Mouse (Mus musculus) inflammation-experienced regulatory T-cells (primary cell): ENCODE measurements around the gene Atg101. TPM values are rescaled to one million over a fixed set of nuclear protein-coding genes. Genes with fewer than 3 reads are reported as not detected.

Source experiments
- polyA plus RNA-seq, 2 experiments: library from polyadenylated mRNA; unstranded; fragments of 100-300 nt; shearing (Covaris generic); gene quantifications; one replicate each; pipeline ENCODE4 v1.2.1; 2017

Atg101 gene
- polyA plus RNA-seq: 10 to 100 TPM; 58.8 to 63.1 TPM

DNA sequence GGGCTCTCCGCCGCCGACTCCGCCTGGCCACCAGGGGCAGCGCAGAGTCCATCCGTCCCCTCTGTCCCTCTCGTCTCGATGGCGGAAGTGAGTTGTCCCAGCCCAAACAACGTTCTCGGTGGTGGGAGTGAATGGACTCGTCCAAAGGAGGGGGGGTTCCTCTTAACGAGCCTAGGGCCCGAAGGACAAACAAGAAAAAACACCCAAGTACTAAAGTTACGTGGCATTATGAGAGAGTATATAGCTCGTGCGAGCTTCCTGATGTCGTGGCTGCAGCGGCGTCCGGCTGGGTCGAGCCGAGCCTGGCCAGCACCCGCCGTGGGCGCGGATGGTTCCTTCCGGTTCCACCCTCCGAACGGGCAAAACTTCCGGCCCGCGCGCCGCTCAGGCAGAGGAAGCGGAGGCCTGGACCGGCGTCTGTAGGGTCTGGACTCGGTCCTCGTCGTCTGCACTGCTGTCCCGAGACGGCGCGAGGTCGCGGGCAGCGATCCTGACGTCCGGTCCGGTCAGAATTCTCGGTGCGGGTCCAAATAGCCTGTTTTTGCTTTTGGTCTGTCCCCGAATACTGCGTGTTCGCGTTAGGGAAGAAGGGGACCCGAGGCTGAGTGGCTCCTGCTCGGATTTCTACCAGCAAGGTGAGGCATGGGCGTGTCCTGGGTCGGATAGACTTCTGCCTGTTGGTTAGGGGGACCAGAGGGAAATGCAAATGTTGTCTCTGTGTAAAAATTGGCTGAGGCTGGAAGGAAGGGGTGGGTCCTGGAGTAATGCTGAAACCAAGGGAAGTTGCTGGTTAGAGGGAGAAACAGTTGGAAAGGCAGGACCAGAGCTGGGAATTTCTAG lies at the start of gene Atg101:
Atg101 (plus strand) TSS at position 362 of the 840 bp plus-strand sequence.

GRCm38 (mm10) chr15:101253886-101254795 lies 29.9 kb upstream of the Atg101 start, which contains the start of gene Nr4a1:
Gene Nr4a1 (plus strand): TSS chr15:101254269.

GRCm38 (mm10) chr15:101293025-101293621 lies 9.1 kb downstream of the Atg101 start, which contains the start of gene 6030408B16Rik:
Gene 6030408B16Rik (plus strand): TSS chr15:101293212.

Other genes with a start within 250 kb of the Atg101 start
- gene Gm47841, start 236.9 kb upstream of the Atg101 start, polyA plus RNA-seq: under 1 TPM in 1 of 2 experiments, not detected in 1; 0.19 TPM
- gene Fignl2, start 205.7 kb upstream of the Atg101 start, polyA plus RNA-seq: under 1 TPM; 0.12 to 0.54 TPM
- gene Ankrd33, start 168.5 kb upstream of the Atg101 start, polyA plus RNA-seq: not detected
- 1 to 10 TPM; 3.9 to 5.3 TPM for gene Acvrl1, start 155.8 kb upstream of the Atg101 start, polyA plus RNA-seq
- gene Acvr1b, start 110.2 kb upstream of the Atg101 start, polyA plus RNA-seq: 1 to 10 TPM; 1.8 to 3.8 TPM
- gene Grasp, start 60.1 kb upstream of the Atg101 start, polyA plus RNA-seq: 10 to 100 TPM in 1 of 2 experiments, 1 to 10 TPM in 1; 5.2 to 18.9 TPM
- 100 to 1,000 TPM in 1 of 2 experiments, 10 to 100 TPM in 1; 34.6 to 106 TPM for gene Nr4a1, start 30.0 kb upstream of the Atg101 start, polyA plus RNA-seq
- under 1 TPM in 1 of 2 experiments, not detected in 1; 0.55 TPM for gene 6030408B16Rik, start 8.9 kb downstream of the Atg101 start, polyA plus RNA-seq
- 1 to 10 TPM in 1 of 2 experiments, not detected in 1; 4.4 TPM for gene Krt80, start 85.9 kb downstream of the Atg101 start, polyA plus RNA-seq
- under 1 TPM; 0.11 to 0.12 TPM for gene Krt7, start 126.8 kb downstream of the Atg101 start, polyA plus RNA-seq
- gene Krt87, start 154.5 kb downstream of the Atg101 start, polyA plus RNA-seq: under 1 TPM in 1 of 2 experiments, not detected in 1; 0.23 TPM
- not detected for gene Krt88, start 163.5 kb downstream of the Atg101 start, polyA plus RNA-seq
- not detected for gene Krt81, start 179.5 kb downstream of the Atg101 start, polyA plus RNA-seq
- under 1 TPM in 1 of 2 experiments, not detected in 1; 0.11 TPM for gene Krt86, start 189.2 kb downstream of the Atg101 start, polyA plus RNA-seq
- gene Krt83, start 207.2 kb downstream of the Atg101 start, polyA plus RNA-seq: 1 to 10 TPM; 1.4 to 3.3 TPM
- gene Gm49425, start 233.0 kb downstream of the Atg101 start, polyA plus RNA-seq: not detected
- gene Krt84, start 248.5 kb downstream of the Atg101 start, polyA plus RNA-seq: 1 to 10 TPM in 1 of 2 experiments, under 1 TPM in 1; 0.10 to 1.6 TPM